Mouse (Mus musculus) ES-Bruce4 (cell line): ENCODE data around the gene Fam216b. TPM values are rescaled to one million over a fixed set of nuclear protein-coding genes. Genes with fewer than 3 reads are reported as not detected.

Experiments used
- H3K27ac ChIP-seq: 2 replicates; pipeline ENCODE4 v1.5.1; 2012; ENCODE audit warnings: low read length, inconsistent platforms; ENCODE audit not compliant: insufficient read depth
- H3K27me3 ChIP-seq: 2 replicates; pipeline ENCODE4 v1.6.1; 2012; ENCODE audit warnings: mild to moderate bottlenecking, low read length, inconsistent platforms; ENCODE audit not compliant: control insufficient read depth, poor library complexity, insufficient read depth, severe bottlenecking
- H3K36me3 ChIP-seq: 2 replicates; pipeline ENCODE4 v1.6.1; 2012; ENCODE audit warnings: inconsistent platforms, mild to moderate bottlenecking, low read length, moderate library complexity; ENCODE audit not compliant: control insufficient read depth, poor library complexity, insufficient read depth, severe bottlenecking
- H3K4me1 ChIP-seq: one replicate; pipeline ENCODE4 v1.8.1; 2011; ENCODE audit warnings: low read length; ENCODE audit not compliant: control insufficient read depth, insufficient read depth
- H3K4me3 ChIP-seq: 2 replicates; pipeline ENCODE4 v1.5.1; 2011; ENCODE audit warnings: low read depth, mild to moderate bottlenecking, low read length
- H3K9ac ChIP-seq: 2 replicates; pipeline ENCODE4 v1.6.1; 2012; ENCODE audit warnings: low read depth, mild to moderate bottlenecking, inconsistent platforms; ENCODE audit not compliant: poor library complexity, severe bottlenecking
- H3K9me3 ChIP-seq: replicated peaks from 2 replicates; pipeline ENCODE4 v1.6.1; 2012; ENCODE audit warnings: mild to moderate bottlenecking, low read length, inconsistent platforms; ENCODE audit not compliant: control insufficient read depth, poor library complexity, insufficient read depth, severe bottlenecking
- CTCF ChIP-seq: IDR thresholded peaks from one replicate; pipeline ENCODE4 v1.8.1; 2011; ENCODE audit warnings: low read depth, low read length
- EP300 ChIP-seq: IDR thresholded peaks from 2 replicates; pipeline ENCODE4 v1.6.1; 2011; ENCODE audit warnings: low read depth, low read length; ENCODE audit not compliant: insufficient read depth
- POLR2A ChIP-seq: IDR thresholded peaks from one replicate; pipeline ENCODE4 v1.8.1; 2011; ENCODE audit warnings: low read length; ENCODE audit not compliant: insufficient read depth
- polyA plus RNA-seq: library from polyadenylated mRNA; stranded (reverse); fragments of >200 nt; gene quantifications from 2 replicates; pipeline ENCODE4 v1.2.4, GENCODE M21; 2011; ENCODE audit warnings: low read depth; ENCODE audit not compliant: missing spikeins, insufficient read depth, insufficient read length

Fam216b gene
- polyA plus RNA-seq, 1 experiment = not detected

DNA sequence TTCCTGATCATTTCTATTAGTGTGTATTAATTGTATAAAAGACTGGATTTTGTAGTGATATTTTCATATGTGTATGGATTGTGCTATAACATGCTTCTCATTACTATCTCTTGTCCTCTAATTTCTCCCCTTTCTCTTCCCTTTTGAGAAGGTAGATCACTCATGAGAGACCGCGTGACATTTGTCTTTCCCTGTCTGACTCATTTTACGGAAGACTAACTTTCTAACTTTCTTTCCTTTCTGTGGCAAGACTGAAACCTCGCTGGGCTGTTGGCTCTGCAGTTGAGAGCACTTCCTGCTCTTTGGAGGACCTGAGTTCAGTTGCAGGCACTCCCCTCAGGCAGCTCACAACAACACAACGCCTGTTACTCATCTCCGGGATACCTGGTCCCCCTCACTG, 48.2 kb downstream of the Fam216b start:
- H3K9me3 ChIP-seq = no peaks in the 10 kb centered on the region
- no peaks in the 10 kb centered on the region for H3K36me3 ChIP-seq
- H3K27ac ChIP-seq = no peak overlapping the region
- no peak for TF ChIP-seq EP300
- TF ChIP-seq POLR2A = no peak
- TF ChIP-seq CTCF = no peak
- H3K9ac ChIP-seq = no peak overlapping the region
- H3K4me3 ChIP-seq = no peak overlapping the region
- no peaks in the 10 kb centered on the region for H3K27me3 ChIP-seq
- H3K4me1 ChIP-seq = no peaks in the 10 kb centered on the region

DNA sequence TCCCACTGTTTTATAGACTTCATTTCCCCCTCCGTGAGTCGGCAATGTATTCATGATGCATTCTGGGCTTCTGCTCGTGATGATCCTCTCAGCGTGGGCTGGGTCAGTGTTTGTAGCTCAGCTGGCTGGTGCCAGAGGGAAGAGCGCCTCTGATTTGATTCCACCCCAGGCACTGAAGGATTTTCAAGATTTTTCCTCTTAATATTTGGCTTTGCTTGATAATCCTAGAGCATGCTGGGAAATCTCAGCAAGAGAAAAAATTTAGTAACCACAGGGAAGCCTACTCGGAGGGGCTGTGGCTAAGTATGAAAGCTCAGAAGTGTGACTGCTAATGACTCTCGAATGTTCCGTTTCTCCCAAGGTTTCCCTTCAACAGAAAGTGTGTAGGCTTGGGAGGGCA, 49.9 kb downstream of the Fam216b start:
- no peak overlapping the region for H3K9ac ChIP-seq
- no peaks in the 10 kb centered on the region for H3K36me3 ChIP-seq
- no peaks in the 10 kb centered on the region for H3K4me1 ChIP-seq
- no peaks in the 10 kb centered on the region for H3K27me3 ChIP-seq
- TF ChIP-seq EP300 (no peak), POLR2A (no peak), CTCF (no peak)
- H3K4me3 ChIP-seq = no peak overlapping the region
- no peaks in the 10 kb centered on the region for H3K9me3 ChIP-seq
- no peak overlapping the region for H3K27ac ChIP-seq

Other genes with a start within 250 kb of the Fam216b start
- gene Dnajc15, start 213.9 kb downstream of the Fam216b start, polyA plus RNA-seq = 44.6 and 53.7 TPM in 2 replicates
- not detected in 2 replicates for gene Epsti1, start 184.8 kb downstream of the Fam216b start, polyA plus RNA-seq
- 0.36 and 0.40 TPM in 2 replicates for gene Tnfsf11, start 219.0 kb upstream of the Fam216b start, polyA plus RNA-seq